Mouse (Mus musculus) forebrain, embryonic 16.5 days (tissue): ENCODE measurements at regions not wholly inside any gene's neighbourhood (a gene's known extent, or its start where the extent isn't known, plus 50 kb on each side); places are given as distances from the start of the nearest gene placed in this dataset.

Experiments used
- ATAC-seq: fragments of 200-750 bp; cut with Nextera tagmentation; 2 replicates; pipeline ENCODE4 v1.8.0; 2017; ENCODE audit warnings: mild to moderate bottlenecking, moderate library complexity
- H3K27ac ChIP-seq: fragments of 300-500 bp; sonication (generic); 2 replicates; pipeline ENCODE4 v1.5.1; 2014; ENCODE audit warnings: low read length, control low read depth
- H3K27me3 ChIP-seq: fragments of 300-500 bp; sonication (generic); replicated peaks from 2 replicates; pipeline ENCODE4 v1.6.1; 2014; ENCODE audit warnings: low read length; ENCODE audit not compliant: control insufficient read depth, insufficient read depth
- H3K36me3 ChIP-seq: fragments of 300-500 bp; sonication (generic); 2 replicates; pipeline ENCODE4 v1.6.1; 2014; ENCODE audit not compliant: control insufficient read depth, insufficient read depth
- H3K4me1 ChIP-seq: fragments of 300-500 bp; sonication (generic); replicated peaks from 2 replicates; pipeline ENCODE4 v1.6.1; 2014; ENCODE audit warnings: low read length; ENCODE audit not compliant: control insufficient read depth, insufficient read depth
- H3K4me2 ChIP-seq: fragments of 300-500 bp; sonication (generic); 2 replicates; pipeline ENCODE4 v1.6.1; 2014; ENCODE audit warnings: mild to moderate bottlenecking, low read length, control low read depth
- H3K4me3 ChIP-seq: fragments of 300-500 bp; sonication (generic); replicated peaks from 2 replicates; pipeline ENCODE4 v1.5.1; 2014; ENCODE audit warnings: mild to moderate bottlenecking, low read length, control low read depth
- H3K9ac ChIP-seq: fragments of 300-500 bp; sonication (generic); replicated peaks from 2 replicates; pipeline ENCODE4 v1.6.1; 2014; ENCODE audit warnings: low read depth, low read length, control low read depth
- H3K9me3 ChIP-seq: fragments of 300-500 bp; sonication (generic); 2 replicates; pipeline ENCODE4 v1.6.1; 2016; ENCODE audit warnings: low read length; ENCODE audit not compliant: control insufficient read depth
- WGBS: fragments of 180-500 bp; shearing (Covaris S2); extraction: QIAGEN DNeasy Blood & Tissue Kit; methylation state at CpG from one replicate; pipeline ENCODE4 v1.1.7; 2014; 5-methylcytosine and 5-hydroxymethylcytosine counted together

GRCm38 (mm10) chr4:93540588-93540987 is 205.3 kb upstream of the Tusc1 start:
- Histone ChIP-seq H3K4me2 (no peak overlapping the region), H3K36me3 (no peaks in the 10 kb centered on the region), H3K27ac (no peak overlapping the region), H3K9ac (no peak overlapping the region), H3K27me3 (no peaks in the 10 kb centered on the region), H3K4me3 (no peak overlapping the region), H3K9me3 (no peaks in the 10 kb centered on the region), H3K4me1 (no peaks in the 10 kb centered on the region)
- 31% methylated on average over 4 of the region's 4 CpGs for WGBS
- no peak for ATAC-seq

- Histone ChIP-seq H3K27me3 (no peaks in the 10 kb centered on the region), H3K4me1 (no peaks in the 10 kb centered on the region), H3K4me3 (no peak overlapping the region), H3K9ac (no peak overlapping the region), H3K27ac (no peak overlapping the region), H3K4me2 (no peak overlapping the region), H3K36me3 (no peaks in the 10 kb centered on the region), H3K9me3 (no peaks in the 10 kb centered on the region)
- no peak for ATAC-seq
- WGBS = 85% methylated on average over 2 of the region's 2 CpGs
Measured at GRCm38 (mm10) chr4:93527382-93527781, 192.1 kb upstream of the Tusc1 start.

- Histone ChIP-seq H3K9ac (no peak overlapping the region), H3K4me1 (no peaks in the 10 kb centered on the region), H3K4me3 (no peak overlapping the region), H3K4me2 (no peak overlapping the region), H3K27ac (no peak overlapping the region), H3K9me3 (no peaks in the 10 kb centered on the region), H3K36me3 (no peaks in the 10 kb centered on the region), H3K27me3 (no peaks in the 10 kb centered on the region)
- WGBS = 93% methylated on average over 5 of the region's 5 CpGs
- ATAC-seq = no peak
Measured at GRCm38 (mm10) chr4:93520454-93521100, 185.3 kb upstream of the Tusc1 start.

GRCm38 (mm10) chr4:93518925-93519324 is 183.6 kb upstream of the Tusc1 start:
- Histone ChIP-seq H3K9ac (no peak overlapping the region), H3K4me2 (no peak overlapping the region), H3K4me1 (no peaks in the 10 kb centered on the region), H3K9me3 (no peaks in the 10 kb centered on the region), H3K27ac (no peak overlapping the region), H3K36me3 (no peaks in the 10 kb centered on the region), H3K4me3 (no peak overlapping the region), H3K27me3 (no peaks in the 10 kb centered on the region)
- no peak for ATAC-seq
- WGBS = 92% methylated on average over 5 of the region's 5 CpGs

GRCm38 (mm10) chr4:93510771-93511170 is 175.5 kb upstream of the Tusc1 start:
- WGBS = 29% methylated on average over 1 of the region's 1 CpGs
- no peak for ATAC-seq

GRCm38 (mm10) chr4:93496871-93497270 is 161.6 kb upstream of the Tusc1 start:
- no peak overlapping the region for H3K9ac ChIP-seq
- 77% methylated on average over 2 of the region's 2 CpGs for WGBS

More at GRCm38 (mm10) chr4:93510771-93511170, 175.5 kb upstream of the Tusc1 start:
- Histone ChIP-seq H3K27ac (no peak overlapping the region), H3K27me3 (no peaks in the 10 kb centered on the region), H3K36me3 (no peaks in the 10 kb centered on the region), H3K4me3 (no peak overlapping the region), H3K9ac (no peak overlapping the region), H3K4me2 (no peak overlapping the region), H3K4me1 (no peaks in the 10 kb centered on the region), H3K9me3 (no peaks in the 10 kb centered on the region)

GRCm38 (mm10) chr4:93494319-93494718 is 159.0 kb upstream of the Tusc1 start:
- no peaks in the 10 kb centered on the region for H3K27me3 ChIP-seq
- no peaks in the 10 kb centered on the region for H3K4me1 ChIP-seq
- no peak for ATAC-seq
- no peak overlapping the region for H3K9ac ChIP-seq
- no peak overlapping the region for H3K27ac ChIP-seq
- no peak overlapping the region for H3K4me3 ChIP-seq
- H3K4me2 ChIP-seq = no peak overlapping the region
- 93% methylated on average over 4 of the region's 4 CpGs for WGBS
- no peaks in the 10 kb centered on the region for H3K36me3 ChIP-seq
- H3K9me3 ChIP-seq = no peaks in the 10 kb centered on the region

More at GRCm38 (mm10) chr4:93496871-93497270, 161.6 kb upstream of the Tusc1 start:
- Histone ChIP-seq H3K9me3 (no peaks in the 10 kb centered on the region), H3K4me3 (no peak overlapping the region), H3K36me3 (no peaks in the 10 kb centered on the region), H3K4me1 (no peaks in the 10 kb centered on the region), H3K27me3 (no peaks in the 10 kb centered on the region), H3K27ac (no peak overlapping the region), H3K4me2 (no peak overlapping the region)
- no peak for ATAC-seq

- ATAC-seq = no peak
Measured at GRCm38 (mm10) chr4:93493905-93494304, 158.6 kb upstream of the Tusc1 start.

GRCm38 (mm10) chr4:93493326-93493725 is 158.0 kb upstream of the Tusc1 start:
- H3K27ac ChIP-seq = no peak overlapping the region
- no peaks in the 10 kb centered on the region for H3K4me1 ChIP-seq
- no peaks in the 10 kb centered on the region for H3K36me3 ChIP-seq
- no peak overlapping the region for H3K4me3 ChIP-seq
- H3K9me3 ChIP-seq = no peaks in the 10 kb centered on the region
- ATAC-seq = no peak
- no peak overlapping the region for H3K9ac ChIP-seq
- no peak overlapping the region for H3K4me2 ChIP-seq
- no peaks in the 10 kb centered on the region for H3K27me3 ChIP-seq

More at GRCm38 (mm10) chr4:93493905-93494304, 158.6 kb upstream of the Tusc1 start:
- H3K4me3 ChIP-seq = no peak overlapping the region
- H3K36me3 ChIP-seq = no peaks in the 10 kb centered on the region
- no peak overlapping the region for H3K9ac ChIP-seq
- no peaks in the 10 kb centered on the region for H3K9me3 ChIP-seq
- no peak overlapping the region for H3K4me2 ChIP-seq
- no peaks in the 10 kb centered on the region for H3K27me3 ChIP-seq
- WGBS = 83% methylated on average over 2 of the region's 2 CpGs
- no peak overlapping the region for H3K27ac ChIP-seq
- H3K4me1 ChIP-seq = no peaks in the 10 kb centered on the region

GRCm38 (mm10) chr4:93488570-93488969 is 153.3 kb upstream of the Tusc1 start:
- H3K4me3 ChIP-seq = no peak overlapping the region
- H3K4me2 ChIP-seq = no peak overlapping the region
- WGBS = 91% methylated on average over 1 of the region's 1 CpGs
- no peaks in the 10 kb centered on the region for H3K4me1 ChIP-seq
- H3K9me3 ChIP-seq = no peaks in the 10 kb centered on the region
- H3K27ac ChIP-seq = no peak overlapping the region
- no peaks in the 10 kb centered on the region for H3K27me3 ChIP-seq
- no peak overlapping the region for H3K9ac ChIP-seq
- ATAC-seq = no peak
- H3K36me3 ChIP-seq = no peaks in the 10 kb centered on the region
